Mouse (Mus musculus) olfactory bulb, adult 2 months (tissue): Measurements from ENCODE around the gene Sez6l. TPM values are rescaled to one million over a fixed set of nuclear protein-coding genes. Genes with fewer than 3 reads are reported as not detected.

Experiments used
- H3K27ac ChIP-seq: fragments of 200-500 bp; 2 replicates; pipeline ENCODE4 v1.5.1; 2012; ENCODE audit warnings: low read depth, low read length; ENCODE audit not compliant: insufficient read depth
- H3K4me1 ChIP-seq: fragments of 200-500 bp; 2 replicates; pipeline ENCODE4 v1.6.1; 2012; ENCODE audit warnings: low read length; ENCODE audit not compliant: control insufficient read depth, insufficient read depth
- H3K4me3 ChIP-seq: fragments of 200-500 bp; 2 replicates; pipeline ENCODE4 v1.5.1; 2012; ENCODE audit warnings: mild to moderate bottlenecking, low read depth, low read length, moderate library complexity; ENCODE audit not compliant: insufficient read depth
- CTCF ChIP-seq: fragments of 200-500 bp; IDR thresholded peaks from 2 replicates; pipeline ENCODE4 v1.5.1; 2012; ENCODE audit warnings: low read depth, mild to moderate bottlenecking, low read length, moderate library complexity; ENCODE audit not compliant: insufficient read depth
- POLR2A ChIP-seq: fragments of 200-500 bp; IDR thresholded peaks from 2 replicates; pipeline ENCODE4 v1.6.1; 2012; ENCODE audit warnings: mild to moderate bottlenecking, low read depth, low read length, moderate library complexity; ENCODE audit not compliant: insufficient read depth
- WGBS: fragments of 180-500 bp; shearing (Covaris S2); methylation state at CpG from one replicate; pipeline ENCODE4 v1.1.7; 2018; 5-methylcytosine and 5-hydroxymethylcytosine counted together
- polyA plus RNA-seq: library from polyadenylated mRNA; stranded (reverse); fragments of >200 nt; gene quantifications from 2 replicates; pipeline ENCODE4 v1.2.4, GENCODE M21; 2012; ENCODE audit warnings: low replicate concordance; ENCODE audit not compliant: missing spikeins, insufficient read depth, insufficient read length

Gene Sez6l
- polyA plus RNA-seq, 1 experiment: not detected

GRCm38 (mm10) chr5:112473453-112473852 is 103.5 kb downstream of the Sez6l start:
- TF ChIP-seq CTCF (no peak), POLR2A (no peak)
- H3K27ac ChIP-seq: no peak overlapping the region
- WGBS: 61% methylated on average over 6 of the region's 6 CpGs
- H3K4me3 ChIP-seq: no peak overlapping the region
- peaks cover 16% of the 10 kb centered on the region for H3K4me1 ChIP-seq

DNA sequence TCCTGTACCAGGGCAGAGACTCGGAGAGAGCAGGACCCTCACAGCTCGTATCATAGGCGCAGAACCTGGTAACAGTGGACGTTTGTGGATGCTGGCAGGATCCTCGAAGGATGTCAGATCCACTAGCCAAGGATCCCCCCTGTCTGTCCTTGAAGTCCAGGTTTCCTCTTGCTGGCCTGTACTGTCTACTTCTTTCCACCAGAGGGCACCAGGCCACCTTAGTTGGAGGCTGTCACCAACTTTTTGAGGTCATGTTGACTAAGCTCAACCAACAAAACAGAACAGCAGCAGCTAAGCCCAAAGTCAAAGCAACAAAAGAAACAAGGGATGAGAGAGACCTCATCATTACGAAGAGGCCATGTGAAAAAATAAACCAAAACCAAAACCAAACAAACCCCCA is 106.8 kb downstream of the Sez6l start:
- TF ChIP-seq CTCF: peak; percentile 45
- TF ChIP-seq POLR2A: no peak
- H3K27ac ChIP-seq: no peak overlapping the region
- H3K4me3 ChIP-seq: no peak overlapping the region
- 60% methylated on average over 6 of the region's 6 CpGs for WGBS
- H3K4me1 ChIP-seq: peaks cover 4% of the 10 kb centered on the region; the same call in 1 of the 2 replicates

DNA sequence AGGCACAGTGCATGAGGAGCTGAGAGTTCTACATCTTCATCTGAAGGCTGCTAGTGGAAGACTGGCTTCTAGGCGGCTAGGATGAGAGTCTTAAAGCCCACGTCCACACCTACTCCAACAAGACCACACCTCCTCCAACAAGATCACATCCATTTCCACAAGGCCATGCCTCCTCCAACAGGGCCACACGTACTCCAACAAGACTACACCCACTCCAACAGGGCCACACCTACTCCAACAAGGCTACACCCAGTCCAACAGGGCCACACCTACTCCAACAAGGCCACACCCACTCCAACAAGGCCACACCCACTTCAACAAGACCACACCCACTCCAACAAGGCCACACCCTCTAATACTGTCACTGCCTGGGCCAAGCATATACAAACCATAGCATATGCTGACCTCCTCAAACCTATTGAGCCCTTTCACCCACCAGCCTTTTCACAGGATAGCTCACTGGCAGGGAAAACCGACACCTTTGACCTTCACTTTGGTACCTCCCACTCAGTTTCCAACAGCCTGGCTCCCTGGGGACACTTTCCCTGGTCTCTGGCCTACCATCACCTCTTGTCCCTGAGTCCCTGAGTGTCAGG is 107.9 kb downstream of the Sez6l start:
- 78% methylated on average over 4 of the region's 4 CpGs for WGBS
- H3K27ac ChIP-seq: no peak overlapping the region
- H3K4me1 ChIP-seq: peaks cover 4% of the 10 kb centered on the region; the same call in 1 of the 2 replicates
- TF ChIP-seq CTCF: no peak
- TF ChIP-seq POLR2A: no peak
- H3K4me3 ChIP-seq: no peak overlapping the region

DNA sequence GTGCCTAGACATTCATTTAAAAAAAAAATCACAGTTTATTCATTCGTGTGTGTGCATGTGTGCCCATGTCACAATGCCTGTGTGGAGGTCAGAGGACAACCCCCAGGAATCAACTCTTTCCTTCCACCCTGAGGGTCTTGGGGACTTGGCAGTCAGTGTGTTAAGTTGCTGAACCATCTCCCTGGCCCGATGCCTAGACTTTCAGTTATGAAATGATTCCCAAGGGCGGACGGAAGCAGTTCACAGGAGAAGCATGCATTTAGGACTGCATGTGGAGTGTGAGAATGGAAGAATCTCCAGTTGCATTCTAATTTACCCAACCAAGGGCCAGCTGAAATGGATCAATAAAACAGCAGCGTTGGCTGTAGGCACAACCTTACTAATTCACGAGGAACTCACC is 110.7 kb downstream of the Sez6l start:
- H3K27ac ChIP-seq: no peak overlapping the region
- no peak overlapping the region for H3K4me3 ChIP-seq
- WGBS: 53% methylated on average over 6 of the region's 6 CpGs
- H3K4me1 ChIP-seq: no peaks in the 10 kb centered on the region
- TF ChIP-seq POLR2A (no peak), CTCF (no peak)

DNA sequence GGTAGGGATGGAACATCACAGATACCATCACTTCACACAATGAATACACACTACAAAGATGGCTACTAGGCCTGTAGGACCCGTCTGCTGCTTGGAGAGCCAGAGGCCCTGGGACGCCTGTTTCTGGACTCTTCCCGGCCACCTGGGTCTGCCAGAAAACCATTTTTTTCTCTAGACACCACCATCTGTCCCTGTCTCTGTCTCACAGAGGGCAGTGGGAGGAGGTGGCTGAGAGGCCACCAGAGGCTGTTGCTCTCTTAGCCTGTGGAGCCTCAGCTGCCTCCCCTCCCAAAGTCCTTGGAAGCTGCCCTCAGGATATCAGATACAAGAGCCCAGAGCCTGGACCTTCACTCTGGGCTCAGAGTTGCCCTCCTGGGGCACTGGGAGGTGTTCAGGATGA is 117.1 kb downstream of the Sez6l start:
- Histone ChIP-seq H3K27ac (no peak overlapping the region), H3K4me1 (peaks cover 5% of the 10 kb centered on the region), H3K4me3 (no peak overlapping the region)
- TF ChIP-seq POLR2A: no peak
- TF ChIP-seq CTCF: no peak
- WGBS: 82% methylated on average over 3 of the region's 3 CpGs

- no peak for TF ChIP-seq CTCF
- no peak for TF ChIP-seq POLR2A
- 59% methylated on average over 12 of the region's 12 CpGs for WGBS
- H3K27ac ChIP-seq: no peak overlapping the region
- H3K4me1 ChIP-seq: peaks cover 8% of the 10 kb centered on the region
- no peak overlapping the region for H3K4me3 ChIP-seq
These were observed 121.9 kb downstream of the Sez6l start for GRCm38 (mm10) chr5:112454966-112455555.

DNA sequence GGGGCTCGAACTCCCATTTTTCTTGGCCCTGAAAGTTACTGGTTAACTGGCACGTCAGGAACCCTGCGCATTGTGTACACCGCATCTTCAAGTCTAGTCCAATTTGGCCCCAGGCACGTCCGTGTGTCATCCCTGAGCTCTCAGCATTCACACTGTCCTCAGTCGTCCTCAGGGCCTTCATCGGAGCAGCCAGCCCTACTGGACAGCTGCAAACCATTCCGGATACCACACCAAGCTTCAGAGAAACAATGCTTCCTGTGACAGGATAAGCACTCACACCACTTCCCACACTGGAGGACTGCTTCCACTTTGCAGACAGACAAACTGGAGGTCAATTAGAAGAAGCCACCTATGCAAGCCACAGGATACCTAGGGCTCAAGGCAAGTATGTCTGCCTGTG is 123.9 kb downstream of the Sez6l start:
- TF ChIP-seq CTCF (no peak), POLR2A (no peak)
- WGBS: 86% methylated on average over 9 of the region's 9 CpGs
- Histone ChIP-seq H3K4me3 (no peak overlapping the region), H3K4me1 (peaks cover 8% of the 10 kb centered on the region), H3K27ac (no peak overlapping the region)

DNA sequence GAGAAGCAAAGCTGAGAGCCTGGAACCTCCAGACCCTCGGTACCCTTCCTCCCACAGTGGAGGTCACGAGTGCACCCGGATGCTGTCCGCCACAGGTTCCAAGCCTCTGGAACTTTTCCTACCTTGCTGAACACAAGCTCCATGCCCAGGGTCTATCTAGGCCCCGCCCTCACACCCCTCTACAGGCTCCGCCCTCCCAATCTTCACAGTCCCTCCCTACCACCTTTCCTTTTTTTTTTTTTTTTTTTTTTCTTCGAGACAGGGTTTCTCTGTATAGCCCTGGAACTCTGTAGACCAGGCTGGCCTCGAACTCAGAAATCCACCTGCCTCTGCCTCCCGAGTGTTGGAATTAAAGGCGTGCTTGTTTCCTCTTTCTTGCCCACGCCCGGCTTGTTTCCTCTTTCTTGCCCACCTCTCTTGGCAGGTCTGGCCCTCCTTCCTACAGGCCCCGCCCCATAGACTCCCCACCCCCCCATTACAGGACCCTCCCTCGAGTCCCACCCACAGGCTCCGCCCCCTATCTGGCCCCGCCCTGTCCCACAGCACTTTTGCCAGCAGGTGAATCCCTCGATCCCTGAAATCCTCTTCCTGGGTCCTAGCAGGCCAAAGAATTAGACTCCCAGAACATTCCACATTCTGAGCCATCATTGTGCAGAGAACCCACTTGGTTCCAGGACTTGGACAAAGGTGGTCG is 128.1 kb downstream of the Sez6l start, which contains the start of gene Gm6588:
Gm6588 (plus strand) TSS at position 680 of the 694 bp plus-strand sequence.
- H3K27ac ChIP-seq: no peak within 1 kb of the TSS
- WGBS: 79% methylated on average over 18 of the region's 18 CpGs
- TF ChIP-seq POLR2A (no peak), CTCF (no peak)
- H3K4me3 ChIP-seq: no peak within 1 kb of the TSS
- peaks cover 3% of the 10 kb centered on the region; the same call in 1 of the 2 replicates for H3K4me1 ChIP-seq

DNA sequence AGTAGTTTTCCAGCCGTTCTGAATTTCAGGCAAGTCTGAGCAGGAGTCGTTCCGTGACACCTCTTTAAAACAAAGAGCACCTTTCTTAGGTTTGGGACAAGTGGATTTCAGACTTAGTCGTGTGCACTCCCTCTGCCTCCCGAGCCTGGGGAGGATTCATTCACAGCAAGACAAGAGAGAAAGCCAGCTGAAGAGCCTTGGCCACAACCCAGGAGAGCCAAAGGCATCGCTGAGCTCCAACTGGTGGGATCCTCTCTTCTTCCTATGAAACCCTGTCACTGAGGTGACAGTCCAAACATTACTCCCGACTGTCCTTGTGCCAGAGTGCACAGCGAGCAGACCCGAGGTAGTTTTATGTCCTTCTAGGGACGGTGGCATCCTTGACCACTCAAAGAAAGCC is 138.4 kb downstream of the Sez6l start:
- Histone ChIP-seq H3K27ac (no peak overlapping the region), H3K4me1 (peaks cover 10% of the 10 kb centered on the region), H3K4me3 (no peak overlapping the region)
- no peak for TF ChIP-seq POLR2A
- TF ChIP-seq CTCF: no peak
- 52% methylated on average over 10 of the region's 10 CpGs for WGBS
